Mouse (Mus musculus): ENCODE data around the gene Kif1bp.
"Not testable (repeated sequence)": the region's sequence is repeated elsewhere in the genome, so short reads cannot be mapped to it uniquely, and the experiment has no call there.

The Kif1bp gene

DNA sequence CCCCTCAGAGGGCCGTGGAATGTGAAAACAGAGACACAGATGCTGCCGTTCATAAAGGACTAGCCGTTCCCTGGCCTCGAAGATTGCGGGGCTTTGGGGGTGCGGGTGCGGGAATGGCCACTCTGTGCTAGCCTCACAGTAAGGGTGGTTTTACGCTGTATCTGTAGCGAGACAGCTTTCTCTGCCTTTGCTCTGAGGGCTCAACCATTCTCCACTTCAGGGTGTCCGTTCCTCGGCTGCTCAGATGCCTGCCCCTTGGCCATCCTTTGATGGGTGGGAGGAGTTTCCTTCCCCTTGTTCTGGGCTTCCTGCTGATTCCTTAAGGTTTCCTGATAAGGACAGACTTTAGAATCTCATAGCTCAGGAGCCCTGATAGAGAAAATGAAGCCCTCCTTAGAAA is 69.8 kb downstream of the Kif1bp start:
- DNase-seq, result peak; percentile 49

DNA sequence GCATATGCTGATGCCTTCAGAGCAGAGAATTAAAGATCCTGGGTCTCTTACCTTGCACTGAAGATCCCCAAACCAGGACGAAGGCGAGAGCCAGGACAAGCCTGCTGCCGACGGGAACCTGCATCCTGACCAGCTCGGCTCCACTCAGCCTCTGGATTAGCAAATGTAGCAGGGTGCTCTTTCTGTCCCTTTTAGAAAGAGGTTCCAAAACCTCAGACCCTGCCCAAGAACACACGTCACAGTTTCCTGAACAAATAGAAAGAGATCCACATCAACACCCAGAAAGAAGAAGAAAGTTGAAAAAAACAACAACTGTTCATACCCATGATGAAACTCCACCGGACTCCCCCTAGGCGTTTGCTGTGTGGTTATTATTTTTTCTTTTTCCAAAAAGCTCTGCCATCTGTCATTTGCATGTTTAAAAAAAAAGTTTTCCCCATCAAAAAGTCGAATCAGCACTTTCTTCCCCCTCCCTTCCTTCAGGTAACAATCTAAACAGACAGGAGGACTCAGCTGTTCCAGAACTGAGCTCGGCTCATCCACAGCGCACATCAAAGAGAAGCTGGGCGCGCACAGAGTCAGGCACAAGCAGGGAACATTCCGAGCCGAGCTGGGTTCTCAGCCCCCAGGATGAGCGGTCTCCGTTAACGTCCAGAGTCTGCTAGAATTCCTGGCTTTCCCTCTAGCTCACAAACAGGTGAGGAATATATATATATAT is 70.5 kb downstream of the Kif1bp start:
- DNase-seq, result peak; percentile 67

DNA sequence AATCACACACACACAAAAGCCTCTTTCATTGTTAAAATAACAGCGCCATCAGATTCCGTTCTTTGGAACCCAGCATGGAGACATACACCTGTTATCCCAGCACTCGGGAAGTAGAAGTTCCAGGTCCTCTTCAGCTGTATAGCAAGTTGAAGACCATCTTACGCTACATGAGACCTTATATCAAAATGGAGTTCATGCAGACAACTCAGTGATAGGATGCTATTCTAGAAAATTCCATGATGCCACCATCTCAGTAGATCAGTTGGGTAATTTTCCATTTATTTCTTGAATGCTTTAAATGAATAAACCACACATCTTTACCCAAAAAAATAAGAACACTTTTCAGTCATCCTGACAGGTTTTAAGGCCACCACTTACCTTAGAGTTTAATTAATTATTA is 71.2 kb downstream of the Kif1bp start:
- DNase-seq, result no peak

DNA sequence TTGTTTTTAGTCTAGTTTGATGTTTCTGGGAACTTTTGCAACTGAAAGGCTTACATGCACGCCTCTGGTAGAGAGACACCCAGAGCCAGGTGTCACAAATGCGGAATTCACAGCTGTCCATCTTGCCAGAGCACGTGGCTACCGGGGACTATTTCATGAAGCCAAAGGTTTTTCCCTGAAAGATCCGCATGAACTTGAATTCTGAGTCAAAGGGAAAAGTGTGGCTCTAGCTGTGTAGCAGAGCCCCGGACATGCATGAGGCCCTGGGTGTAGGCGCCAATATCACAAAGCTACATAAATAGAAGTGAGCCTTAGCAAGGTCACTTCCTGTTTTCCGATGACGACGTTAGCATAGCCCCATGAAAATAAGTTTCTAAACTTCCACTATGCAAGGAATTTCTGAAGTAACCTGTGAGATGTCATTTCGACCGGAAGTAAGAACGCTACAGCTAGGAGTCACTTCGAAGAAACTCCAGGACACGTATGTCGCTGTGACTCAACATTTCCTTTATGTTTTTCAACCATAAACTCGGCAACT is 72.2 kb downstream of the Kif1bp start:
- peak; percentile 47 for DNase-seq

DNA sequence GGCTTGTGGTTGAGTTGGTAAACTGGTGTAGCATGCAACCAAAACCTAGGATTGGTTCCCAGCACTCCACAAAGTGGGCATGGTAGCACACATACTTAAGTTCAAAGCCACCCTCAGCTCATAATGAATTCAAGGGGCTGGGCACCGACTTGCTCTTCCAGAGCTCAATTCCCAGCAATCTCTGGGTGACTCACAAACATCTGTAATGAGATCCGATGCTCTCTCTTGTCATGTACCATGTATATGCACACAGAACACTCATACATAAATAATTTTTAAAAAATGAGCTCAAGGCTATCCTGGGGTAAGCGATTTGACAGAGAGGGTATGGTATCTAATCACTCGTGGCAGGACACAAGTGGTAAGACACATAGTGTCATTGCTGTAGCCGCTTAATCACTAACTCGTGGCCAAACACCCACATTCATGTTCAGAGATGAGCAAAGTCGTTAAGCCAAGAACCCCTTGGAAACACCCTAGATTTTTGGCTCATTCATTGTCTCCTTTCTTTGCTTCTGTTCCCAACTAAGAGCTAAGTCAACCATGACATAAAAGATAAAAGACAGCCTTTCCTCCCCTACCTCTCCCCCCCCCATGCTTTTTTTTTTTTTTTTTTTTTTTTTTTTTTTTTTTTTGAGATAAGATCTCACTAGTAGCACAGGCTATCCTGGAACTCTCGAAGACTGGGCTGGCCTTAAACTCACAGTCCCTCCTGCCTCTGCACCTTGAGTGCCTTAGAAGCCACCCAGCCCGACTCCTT is 72.9 kb downstream of the Kif1bp start:
- no peak for DNase-seq

DNA sequence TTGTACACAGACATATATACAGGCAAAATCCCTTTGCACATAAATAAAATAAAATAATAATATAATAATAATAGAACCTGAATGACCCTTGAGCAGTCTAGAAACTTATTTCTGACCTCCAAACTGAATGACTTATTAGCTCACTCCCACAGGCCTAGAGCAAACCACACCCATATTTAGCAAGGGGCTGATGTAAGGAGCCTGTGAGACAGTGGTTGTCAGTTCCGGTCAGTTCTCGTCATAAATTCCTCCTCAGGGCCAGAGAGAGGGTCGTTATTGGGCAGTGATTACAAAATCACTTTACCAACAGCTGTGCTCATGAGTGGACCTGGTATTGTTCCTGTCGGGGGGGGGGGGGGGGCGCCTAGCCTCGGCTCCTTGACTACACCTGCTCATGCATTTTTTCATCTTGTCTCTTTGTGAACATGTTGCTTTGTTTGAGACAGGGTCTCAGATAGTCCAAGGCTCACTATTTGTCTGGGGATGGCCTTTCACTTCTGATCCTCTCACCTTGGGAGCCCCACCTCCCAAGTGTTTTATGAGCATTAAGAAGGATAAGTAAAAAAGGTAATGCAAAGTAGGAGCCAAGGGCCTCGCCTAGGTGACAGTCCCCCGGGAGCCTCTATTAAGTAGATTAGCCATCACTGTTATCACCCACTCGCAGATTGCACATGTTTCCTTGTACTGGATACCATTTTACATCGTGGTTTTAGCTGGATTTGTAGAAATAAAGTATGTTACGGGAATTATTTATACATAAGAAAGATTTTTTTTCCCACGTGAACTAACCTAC is 74.2 kb downstream of the Kif1bp start:
- no peak for DNase-seq

DNA sequence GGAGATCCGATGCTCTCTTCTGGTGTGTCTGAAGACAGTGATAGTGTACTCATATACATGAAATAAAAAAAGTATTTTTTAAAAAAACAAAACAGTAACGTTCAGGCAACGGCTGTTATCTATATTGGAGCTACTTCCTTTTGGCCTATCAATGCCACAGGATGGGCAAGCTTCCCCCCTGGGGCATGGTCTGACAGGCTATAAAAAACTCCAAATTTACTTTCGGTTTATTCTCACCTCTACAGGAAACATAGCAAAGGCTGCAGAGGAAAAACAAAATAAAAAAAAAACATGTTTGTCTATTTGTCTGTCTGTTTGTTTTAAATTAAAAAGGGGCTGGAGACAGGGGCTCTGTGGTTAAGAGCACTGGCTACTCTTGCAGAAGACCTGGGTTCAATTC is 74.9 kb downstream of the Kif1bp start:
- DNase-seq, result peak; percentile 27

DNA sequence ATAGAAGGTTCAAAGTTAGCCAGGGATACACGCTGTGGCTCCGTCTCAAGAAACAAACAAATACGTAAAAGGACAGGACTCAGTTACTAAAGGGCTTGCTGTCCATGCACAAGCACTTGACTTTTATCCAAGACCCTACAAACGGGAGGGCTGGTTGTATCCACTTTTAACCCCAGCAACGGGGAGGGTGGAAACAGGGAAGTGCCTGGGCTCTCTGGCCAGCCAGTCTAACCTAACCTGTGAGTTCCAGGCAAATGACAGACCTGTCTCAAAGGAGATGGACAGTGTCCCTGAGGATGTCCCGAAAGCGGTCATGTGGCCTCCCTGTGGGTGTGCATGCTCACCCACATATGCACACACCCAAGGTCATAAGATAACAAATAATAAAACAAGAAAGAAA is 76.3 kb downstream of the Kif1bp start:
- DNase-seq, result peak; percentile 16

DNA sequence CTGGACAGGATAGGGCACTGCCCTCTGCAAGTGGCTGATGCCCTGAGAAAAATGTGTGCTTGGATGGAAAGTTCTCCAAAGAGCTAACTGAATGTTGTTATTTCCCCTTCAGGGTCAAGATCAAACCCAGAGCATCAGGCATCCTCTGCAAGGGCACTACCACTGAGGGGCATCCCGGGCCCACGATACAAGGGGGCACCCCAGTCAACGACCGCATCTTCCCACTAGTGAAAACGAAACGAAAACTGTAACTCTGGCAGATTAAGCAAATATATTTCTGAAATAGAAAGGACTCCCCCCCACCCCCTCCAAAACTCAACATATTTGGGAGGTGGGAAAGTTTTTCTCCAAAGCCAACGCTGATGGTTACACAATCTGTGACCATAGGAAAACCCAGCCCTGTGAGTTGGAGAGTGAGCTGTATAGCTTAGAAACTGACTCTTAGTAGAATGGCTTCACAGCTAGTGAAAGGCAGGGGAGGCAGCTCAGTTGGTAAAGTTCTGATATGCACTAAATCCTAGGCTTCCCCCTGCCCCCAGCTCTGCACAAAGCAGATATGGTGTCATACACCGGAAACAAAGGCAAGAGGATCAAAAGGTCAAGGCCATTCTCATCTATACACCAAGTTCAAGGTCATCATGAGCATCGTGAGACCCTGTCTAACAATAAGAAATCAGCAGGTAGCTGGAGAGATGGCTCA is 77.2 kb downstream of the Kif1bp start:
- peak; percentile 49 for DNase-seq

DNA sequence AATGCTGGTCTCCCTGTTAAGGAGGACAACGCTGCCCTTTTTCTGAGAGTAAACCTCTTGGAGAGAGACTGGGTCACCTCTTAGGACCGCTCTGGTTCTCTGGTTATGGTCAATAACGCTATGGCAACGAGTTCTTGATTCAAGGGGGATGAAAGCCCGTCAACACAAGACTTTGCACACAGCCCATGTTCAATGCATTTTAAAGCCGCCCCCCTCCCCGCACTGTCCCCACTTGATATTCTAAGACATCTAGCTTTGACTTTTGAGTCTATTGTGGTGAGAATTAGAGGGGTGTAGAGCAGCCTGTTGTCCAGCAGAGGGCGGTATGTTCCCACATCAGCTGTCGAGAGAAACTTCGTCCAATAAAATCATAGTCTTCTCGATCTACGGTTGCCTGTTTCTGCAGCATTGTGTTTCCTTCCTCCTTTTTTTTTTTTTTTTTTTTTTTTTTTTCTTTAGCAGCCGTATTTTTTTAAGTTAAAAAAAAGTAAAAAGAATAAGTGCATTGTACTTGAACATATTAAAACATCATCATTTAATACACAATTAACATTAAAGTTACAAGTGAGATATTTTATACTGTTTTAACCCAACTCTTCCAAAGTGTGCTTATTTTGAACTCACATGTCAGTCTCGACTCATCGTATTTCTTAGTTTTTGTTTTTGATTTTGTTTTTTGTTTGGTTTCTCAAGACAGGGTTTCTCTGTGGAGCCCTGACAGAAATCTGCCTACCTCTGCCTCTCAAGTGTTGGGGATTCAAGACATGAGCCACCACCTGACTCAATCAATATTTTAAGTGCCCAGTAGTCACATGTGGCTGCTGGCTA is 78.0 kb downstream of the Kif1bp start:
- DNase-seq, result peak; percentile 75

DNA sequence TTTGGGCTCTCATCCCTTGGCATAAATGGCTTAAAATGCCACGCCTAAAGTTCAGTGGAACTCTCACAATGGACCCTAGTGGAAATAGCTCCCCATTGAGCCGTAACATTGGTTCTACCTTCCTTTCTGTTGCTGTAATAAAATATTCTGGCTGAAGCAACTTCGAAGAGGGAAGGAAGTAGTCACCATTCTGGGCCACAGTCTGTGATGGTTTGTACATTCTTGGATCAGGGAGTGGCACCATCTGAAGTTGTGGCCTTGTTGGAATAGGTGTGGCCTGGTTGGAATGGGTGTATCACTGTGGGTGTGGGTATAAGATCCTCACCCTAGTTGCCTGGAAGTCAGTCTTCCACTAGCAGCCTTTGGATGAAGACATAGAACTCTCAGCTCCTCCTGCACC is 86.6 kb downstream of the Kif1bp start:
- not testable (repeated sequence) for DNase-seq
